Mouse (Mus musculus): ENCODE measurements around the gene Nudt4. TPM values are rescaled to one million over a fixed set of nuclear protein-coding genes. Genes with fewer than 3 reads are reported as not detected.
A peak's percentile ranks its signal among the peaks of the same experiment; 100 is the strongest.

Nudt4 gene
- total and polyA plus RNA-seq, 3 experiments = 23.7 to 67.4 (median 39.2) TPM

- Histone ChIP-seq H3K36me3 (replicated peaks in 1 of 2; ENCODE audit: control insufficient read depth in 1 of 2, insufficient read depth in 1 of 2, low read length in 1 of 2) (peaks cover 17 to 20% of the 10 kb centered on the region in 2 experiments), H3K79me2 (replicated peaks; ENCODE audit: control insufficient read depth, extremely low read depth, insufficient read depth, poor library complexity, severe bottlenecking) (peaks cover 26% of the 10 kb centered on the region), H3K27me3 (replicated peaks) (no peaks in the 10 kb centered on the region), H3K4me3 (replicated peaks in 1 of 3; ENCODE audit: low read depth in 2 of 3, low read length in 2 of 3, poor library complexity in 1 of 3) (peak within 1 kb of the TSS; percentile 74 to 83 (median 76)), H3K9ac (ENCODE audit: insufficient read depth, low read depth) (peak within 1 kb of the TSS; percentile 39), H3K4me2 (ENCODE audit: insufficient read depth, low read depth, poor library complexity, severe bottlenecking) (peak within 1 kb of the TSS; percentile 98), H3K9me3 (replicated peaks; ENCODE audit: low read length) (no peaks in the 10 kb centered on the region), H3K27ac (ENCODE audit: insufficient read depth, low read depth) (peak within 1 kb of the TSS; percentile 68), H3K4me1 (ENCODE audit: control insufficient read depth in 1 of 2, insufficient read depth in 2 of 2) (peaks cover 2 to 13% of the 10 kb centered on the region in 2 experiments; a peak in 2 of 4 replicates)
- peak; percentile 79 for DNase-seq (ENCODE audit: extremely low read depth)
- TF ChIP-seq EP300 (IDR thresholded peaks at IDR 0.05; ENCODE audit: low read length) (no peak), ETS1 (conservative IDR thresholded peaks at IDR 0.05; ENCODE audit: low read depth, low read length) (no peak), GABPA (IDR thresholded peaks at IDR 0.05; ENCODE audit: insufficient replicate concordance, low read depth, low read length) (peak; percentile 57; the same call in 1 of the 2 replicates), SIN3A (IDR thresholded peaks at IDR 0.05; ENCODE audit: low read length) (peak; percentile 91), PAX5 (IDR thresholded peaks at IDR 0.05; ENCODE audit: low read length) (no peak), ELF1 (IDR thresholded peaks at IDR 0.05; ENCODE audit: low read depth, low read length) (peak; percentile 79), MAX (IDR thresholded peaks at IDR 0.05; ENCODE audit: low read length) (peak; percentile 80), UBTF (IDR thresholded peaks at IDR 0.05; ENCODE audit: low read depth, low read length) (peak; percentile 64; the same call in 1 of the 2 replicates), TCF12 (IDR thresholded peaks at IDR 0.05; ENCODE audit: low read depth, low read length) (peak; percentile 94), MXI1 (IDR thresholded peaks at IDR 0.05; ENCODE audit: low read depth, low read length) (peak; percentile 93), E2F4 (IDR thresholded peaks at IDR 0.05; ENCODE audit: insufficient replicate concordance, low read depth, low read length) (peak; percentile 96; the same call in 1 of the 2 replicates), MAZ (IDR thresholded peaks at IDR 0.05; ENCODE audit: low read depth, low read length) (peak; percentile 62), SMC3 (IDR thresholded peaks at IDR 0.05; ENCODE audit: low read depth, low read length) (no peak), BHLHE40 (IDR thresholded peaks at IDR 0.05; ENCODE audit: low read depth, low read length) (peak; percentile 28; the same call in 1 of the 2 replicates), NELFE (IDR thresholded peaks at IDR 0.05; ENCODE audit: low read depth, low read length) (peak; percentile 88), TBP (conservative IDR thresholded peaks at IDR 0.05; ENCODE audit: low read depth, low read length) (peak; percentile 87), KAT2A (IDR thresholded peaks at IDR 0.05; ENCODE audit: insufficient replicate concordance, low read length) (peak; percentile 92; the same call in 1 of the 2 replicates), POLR2A (IDR thresholded peaks at IDR 0.05; ENCODE audit: low read depth, low read length) (peak; percentile 88), POLR2AphosphoS2 (IDR thresholded peaks at IDR 0.05; ENCODE audit: low read depth, low read length) (peak; percentile 95), USF2 (conservative IDR thresholded peaks at IDR 0.05; ENCODE audit: low read depth, low read length) (no peak), CHD1 (IDR thresholded peaks at IDR 0.05; ENCODE audit: low read depth, low read length) (peak; percentile 75; the same call in 1 of the 2 replicates), NRF1 (IDR thresholded peaks at IDR 0.05; ENCODE audit: low read depth, low read length) (peak; percentile 65), JUND (conservative IDR thresholded peaks at IDR 0.05; ENCODE audit: low read depth, low read length) (no peak), RCOR1 (conservative IDR thresholded peaks at IDR 0.05; ENCODE audit: low read depth, low read length) (0 out of 2 replicates have a peak, but pooled peaks have one; percentile 29), CHD2 (IDR thresholded peaks at IDR 0.05; ENCODE audit: low read length) (peak; percentile 57; the same call in 1 of the 2 replicates), RAD21 (IDR thresholded peaks at IDR 0.05; ENCODE audit: low read depth, low read length) (no peak), IRF4 (IDR thresholded peaks at IDR 0.05; ENCODE audit: low read depth, low read length) (0 out of 2 replicates have a peak, but pooled peaks have one; percentile 39), ZC3H11A (IDR thresholded peaks at IDR 0.05; ENCODE audit: low read depth, low read length) (no peak), CTCF (conservative IDR thresholded peaks at IDR 0.05 in 1 of 2, IDR thresholded peaks at IDR 0.05 in 1 of 2; ENCODE audit: low read depth in 2 of 2, low read length in 2 of 2) (no peak), ZMIZ1 (IDR thresholded peaks at IDR 0.05; ENCODE audit: low read depth, low read length) (peak; percentile 92), USF1 (IDR thresholded peaks at IDR 0.05; ENCODE audit: low read depth, low read length) (no peak), MYC (IDR thresholded peaks at IDR 0.05; ENCODE audit: low read depth, low read length) (peak; percentile 92), ZKSCAN1 (IDR thresholded peaks at IDR 0.05; ENCODE audit: borderline replicate concordance, low read depth, low read length) (no peak), ZNF384 (IDR thresholded peaks at IDR 0.05; ENCODE audit: low read depth, low read length) (no peak), JUN (IDR thresholded peaks at IDR 0.05; ENCODE audit: insufficient read depth, low read depth, low read length) (no peak), HCFC1 (IDR thresholded peaks at IDR 0.05; ENCODE audit: low read depth, low read length) (peak; percentile 99), MEF2A (IDR thresholded peaks at IDR 0.05; ENCODE audit: borderline replicate concordance, low read depth, low read length) (peak; percentile 57; the same call in 1 of the 2 replicates), MAFK (IDR thresholded peaks at IDR 0.05; ENCODE audit: insufficient replicate concordance, low read length) (no peak)
- dilution Hi-C loops (cut with MboI; ENCODE audit: extremely low pct_ligation_motif_present, extremely low pct_unique_long_range_greater_than_20kb, low sequenced_read_pairs) (no loop called here), in situ Hi-C loops (cut with MboI; ENCODE audit: low pct_ligation_motif_present, low pct_unique_long_range_greater_than_20kb, low sequenced_read_pairs) (no loop called here)
These were observed 62.4 kb downstream of the Nudt4 start, which contains the start of gene Mrpl42 for GRCm38 (mm10) chr10:95501463-95502081. Mrpl42 (minus strand) TSS chr10:95501940.
